Mouse (Mus musculus) intestine, postnatal 0 days (tissue): ENCODE data around the gene Nit1. TPM values are rescaled to one million over a fixed set of nuclear protein-coding genes. Genes with fewer than 3 reads are reported as not detected.

ENCODE experiments used
- ATAC-seq: fragments of 200-750 bp; cut with Nextera tagmentation; 2 replicates; pipeline ENCODE4 v1.8.0; 2017; ENCODE audit warnings: mild to moderate bottlenecking, moderate TSS enrichment, moderate library complexity
- H3K27ac ChIP-seq: fragments of 300-500 bp; sonication (generic); 2 replicates; pipeline ENCODE4 v1.5.1; 2014; ENCODE audit warnings: mild to moderate bottlenecking, low read depth, low read length, moderate library complexity
- H3K27me3 ChIP-seq: fragments of 300-500 bp; sonication (generic); replicated peaks from 2 replicates; pipeline ENCODE4 v1.6.1; 2014; ENCODE audit warnings: low read length, mixed read lengths; ENCODE audit not compliant: control insufficient read depth, insufficient read depth
- H3K36me3 ChIP-seq: fragments of 300-500 bp; sonication (generic); 2 replicates; pipeline ENCODE4 v1.6.1; 2014; ENCODE audit warnings: mild to moderate bottlenecking, moderate library complexity; ENCODE audit not compliant: control insufficient read depth, insufficient read depth
- H3K4me1 ChIP-seq: fragments of 300-500 bp; sonication (generic); replicated peaks from 2 replicates; pipeline ENCODE4 v1.6.1; 2014; ENCODE audit warnings: antibody characterized with exemption, low read length, mixed read lengths; ENCODE audit not compliant: control insufficient read depth, insufficient read depth
- H3K4me2 ChIP-seq: fragments of 300-500 bp; sonication (generic); replicated peaks from 2 replicates; pipeline ENCODE4 v1.6.1; 2014; ENCODE audit warnings: low read depth, mild to moderate bottlenecking, moderate library complexity
- H3K4me3 ChIP-seq: fragments of 300-500 bp; sonication (generic); 2 replicates; pipeline ENCODE4 v1.5.1; 2014; ENCODE audit warnings: low read depth, low read length
- H3K9ac ChIP-seq: fragments of 300-500 bp; sonication (generic); 2 replicates; pipeline ENCODE4 v1.6.1; 2014; ENCODE audit warnings: mild to moderate bottlenecking, low read depth, low read length
- H3K9me3 ChIP-seq: fragments of 300-500 bp; sonication (generic); 2 replicates; pipeline ENCODE4 v1.6.1; 2016; ENCODE audit warnings: mixed run types; ENCODE audit not compliant: control insufficient read depth
- CTCF ChIP-seq: sonication (generic); IDR thresholded peaks from 2 replicates; pipeline ENCODE4 v1.5.1; 2016; ENCODE audit warnings: low read depth, mild to moderate bottlenecking, control low read depth, antibody characterized with exemption, moderate library complexity
- WGBS: fragments of 180-500 bp; shearing (Covaris S2); extraction: QIAGEN DNeasy Blood & Tissue Kit; methylation state at CpG from one replicate; pipeline ENCODE4 v1.1.7; 2014; 5-methylcytosine and 5-hydroxymethylcytosine counted together
- polyA plus RNA-seq: library from polyadenylated mRNA; unstranded; fragments of >200 nt; fragmentation: Nextera tagmentation; extraction: Ambion mirVana; gene quantifications from 2 replicates; pipeline ENCODE4 v1.2.1, GENCODE M21; 2015

Gene Nit1
- polyA plus RNA-seq, 1 experiment from 2014 or later, result 60.1 TPM

DNA sequence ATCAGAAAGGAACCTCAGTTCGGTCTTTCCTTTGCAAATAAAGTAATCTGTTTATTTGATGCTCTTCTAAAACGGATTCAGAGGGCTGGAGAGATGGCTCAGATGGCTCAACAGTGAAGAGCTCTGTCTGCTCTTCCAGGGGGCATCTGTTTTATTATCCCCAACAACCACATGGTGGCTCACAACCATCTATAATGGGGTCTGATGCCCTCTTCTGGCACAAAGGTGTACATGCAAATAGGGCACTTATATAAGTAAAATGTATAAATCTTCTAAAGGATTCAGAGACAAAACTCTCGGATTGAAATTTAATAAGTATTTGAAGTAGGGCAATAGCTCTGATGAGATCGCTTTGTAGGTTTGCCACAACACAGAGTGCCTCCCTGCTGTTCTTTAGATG, 13.0 kb upstream of the Nit1 start:
- Histone ChIP-seq H3K27me3 (no peaks in the 10 kb centered on the region), H3K4me3 (no peak overlapping the region), H3K9ac (no peak overlapping the region), H3K4me2 (no peak overlapping the region), H3K36me3 (peaks cover 19% of the 10 kb centered on the region), H3K9me3 (no peaks in the 10 kb centered on the region), H3K4me1 (peaks cover 6% of the 10 kb centered on the region; the same call in 1 of the 2 replicates), H3K27ac (no peak overlapping the region)
- no peak for ATAC-seq
- TF ChIP-seq CTCF, result peak; percentile 80
- 64% methylated on average over 4 of the region's 4 CpGs for WGBS

DNA sequence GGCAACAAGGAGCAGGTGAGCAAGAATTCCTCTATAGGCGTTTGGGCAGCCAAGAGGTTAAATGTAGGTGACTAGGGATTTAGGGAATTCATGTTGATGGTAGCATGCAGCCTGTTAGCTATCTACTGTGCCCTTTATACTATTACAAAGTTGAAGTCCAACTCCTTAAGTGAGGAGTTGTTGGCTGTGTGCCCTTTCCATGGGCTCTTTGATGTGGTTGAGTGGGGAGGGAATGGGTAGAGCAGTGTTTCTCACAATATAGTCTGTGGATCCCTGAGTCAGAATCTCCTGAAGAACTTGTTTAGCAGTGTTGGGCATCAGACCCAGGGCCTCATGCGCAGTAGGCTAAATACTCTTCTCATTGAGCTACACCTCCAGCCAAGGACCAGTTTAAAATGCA, 11.4 kb upstream of the Nit1 start:
- Histone ChIP-seq H3K36me3 (peaks cover 19% of the 10 kb centered on the region), H3K4me3 (no peak overlapping the region), H3K4me2 (no peak overlapping the region), H3K27me3 (no peaks in the 10 kb centered on the region), H3K9me3 (no peaks in the 10 kb centered on the region), H3K27ac (no peak overlapping the region), H3K4me1 (peaks cover 6% of the 10 kb centered on the region; the same call in 1 of the 2 replicates), H3K9ac (no peak overlapping the region)
- TF ChIP-seq CTCF, result no peak
- no peak for ATAC-seq
- 93% methylated on average over 2 of the region's 2 CpGs for WGBS

- H3K9ac ChIP-seq, result no peak overlapping the region
- peaks cover 19% of the 10 kb centered on the region for H3K36me3 ChIP-seq
- no peak for ATAC-seq
- no peak overlapping the region for H3K4me3 ChIP-seq
- H3K9me3 ChIP-seq, result no peaks in the 10 kb centered on the region
- H3K4me2 ChIP-seq, result no peak overlapping the region
- no peak overlapping the region for H3K27ac ChIP-seq
- peak; percentile 78 for TF ChIP-seq CTCF
- H3K27me3 ChIP-seq, result no peaks in the 10 kb centered on the region
- WGBS, result 80% methylated on average over 5 of the region's 5 CpGs
- peaks cover 6% of the 10 kb centered on the region; the same call in 1 of the 2 replicates for H3K4me1 ChIP-seq
These were observed 10.4 kb upstream of the Nit1 start for GRCm38 (mm10) chr1:171355812-171356340.

DNA sequence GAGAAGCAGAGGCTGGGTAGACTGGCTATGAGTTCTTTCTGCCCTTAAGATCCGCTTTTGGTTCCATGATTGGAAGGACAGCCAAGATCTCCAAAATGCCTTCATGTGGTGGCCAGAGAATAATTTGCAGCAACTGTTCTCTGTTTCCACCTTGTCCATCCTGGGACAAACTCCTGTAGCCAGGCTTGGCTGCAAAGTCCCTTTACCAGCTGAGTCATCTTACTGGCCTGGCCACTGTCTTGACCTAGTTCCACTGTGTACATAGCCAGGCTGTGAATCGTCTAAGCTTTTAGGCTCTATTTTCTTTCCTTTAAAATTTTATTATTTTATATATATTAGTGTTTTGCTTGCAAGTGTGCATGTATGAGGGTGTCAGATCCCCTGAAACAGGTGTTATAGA, 3.8 kb upstream of the Nit1 start:
- H3K9me3 ChIP-seq, result no peaks in the 10 kb centered on the region
- H3K36me3 ChIP-seq, result no peaks in the 10 kb centered on the region
- H3K9ac ChIP-seq, result no peak overlapping the region
- ATAC-seq, result no peak
- H3K27ac ChIP-seq, result no peak overlapping the region
- no peak for TF ChIP-seq CTCF
- no peaks in the 10 kb centered on the region for H3K4me1 ChIP-seq
- 72% methylated on average over 2 of the region's 2 CpGs for WGBS
- no peak overlapping the region for H3K4me2 ChIP-seq
- no peak overlapping the region for H3K4me3 ChIP-seq
- no peaks in the 10 kb centered on the region for H3K27me3 ChIP-seq

- TF ChIP-seq CTCF, result no peak
- Histone ChIP-seq H3K4me2 (no peak overlapping the region), H3K36me3 (no peaks in the 10 kb centered on the region), H3K9me3 (no peaks in the 10 kb centered on the region), H3K4me3 (no peak overlapping the region), H3K9ac (no peak overlapping the region), H3K27ac (no peak overlapping the region), H3K27me3 (no peaks in the 10 kb centered on the region), H3K4me1 (no peaks in the 10 kb centered on the region)
- ATAC-seq, result no peak
- 87% methylated on average over 3 of the region's 3 CpGs for WGBS
These were observed 3.2 kb upstream of the Nit1 start for GRCm38 (mm10) chr1:171348665-171349064.

- no peak for ATAC-seq
These were observed 627 bp upstream of the Nit1 start for GRCm38 (mm10) chr1:171346095-171346450.

GRCm38 (mm10) chr1:171344715-171345114, 731 bp downstream of the Nit1 start:
- H3K27ac ChIP-seq, result peak overlapping the region; percentile 69; the same call in 1 of the 2 replicates
- H3K36me3 ChIP-seq, result peaks cover 29% of the 10 kb centered on the region
- TF ChIP-seq CTCF, result no peak
- peak overlapping the region; percentile 79 for H3K9ac ChIP-seq
- H3K4me2 ChIP-seq, result peak overlapping the region; percentile 90
- ATAC-seq, result peak; percentile 42
- no peaks in the 10 kb centered on the region for H3K27me3 ChIP-seq
- 64% methylated on average over 9 of the region's 9 CpGs for WGBS
- peak overlapping the region; percentile 98 for H3K4me3 ChIP-seq
- H3K9me3 ChIP-seq, result no peaks in the 10 kb centered on the region
- H3K4me1 ChIP-seq, result no peaks in the 10 kb centered on the region; the same call in 1 of the 2 replicates

More at GRCm38 (mm10) chr1:171346095-171346450, 627 bp upstream of the Nit1 start:
- Histone ChIP-seq H3K4me2 (peak overlapping the region; percentile 90), H3K27me3 (no peaks in the 10 kb centered on the region), H3K4me3 (peak overlapping the region; percentile 98), H3K4me1 (no peaks in the 10 kb centered on the region; the same call in 1 of the 2 replicates), H3K9me3 (no peaks in the 10 kb centered on the region), H3K27ac (peak overlapping the region; percentile 69; the same call in 1 of the 2 replicates), H3K9ac (peak overlapping the region; percentile 79), H3K36me3 (peaks cover 16% of the 10 kb centered on the region)
- WGBS, result under 1% methylated on average over 14 of the region's 14 CpGs
- no peak for TF ChIP-seq CTCF
